Comparison of ENCODE assay signal across 11 mouse cellular contexts in genomic region chr14:55106990-55107389, GRCm38 (mm10). TPM values are rescaled to one million over a fixed set of nuclear protein-coding genes. Genes with fewer than 3 reads are reported as not detected.
DNase-seq lines count a peak whose midpoint lies in the region; ATAC-seq and TF ChIP-seq lines count a peak whose summit lies in the region.
"Had no signal": no experiment of that assay in that cellular context is flagged by ENCODE, and none has a peak within 500 bp of the region (broad histone marks: within the 10 kb centered on the region; RNA-seq: fewer than 3 reads in every experiment).

No protein-coding gene starts in this region.

- no peak for ATAC-seq in forebrain, embryonic 15.5 days (replicated peaks)
- no peak for ATAC-seq in forebrain, embryonic 16.5 days
- ATAC-seq in liver, embryonic 12.5 days, result no peak
- no peak for ATAC-seq in liver, postnatal 0 days
- ATAC-seq in liver, embryonic 16.5 days (ENCODE audit: low read depth), result no peak
- no peak for ATAC-seq in activated CD4-positive, CD25-positive, alpha-beta regulatory T cell, adult 4 months

- no peak overlapping the region for H3K9ac ChIP-seq in forebrain, embryonic 15.5 days (replicated peaks)
- H3K9ac ChIP-seq in forebrain, embryonic 16.5 days (replicated peaks; ENCODE audit: low read depth, low read length), result no peak overlapping the region
- H3K9ac ChIP-seq in liver, embryonic 12.5 days, result peak overlapping the region; percentile 67; the same call in 1 of the 2 replicates
- H3K9ac ChIP-seq in liver, postnatal 0 days (replicated peaks), result no peak overlapping the region
- no peak overlapping the region; the same call in 1 of the 2 replicates for H3K9ac ChIP-seq in liver, embryonic 16.5 days (ENCODE audit: low read depth, low read length)

- no peak overlapping the region for H3K4me2 ChIP-seq in forebrain, embryonic 15.5 days (replicated peaks)
- H3K4me2 ChIP-seq in forebrain, embryonic 16.5 days (ENCODE audit: low read length), result no peak overlapping the region
- H3K4me2 ChIP-seq in liver, embryonic 12.5 days, result peak overlapping the region; percentile 94
- no peak overlapping the region for H3K4me2 ChIP-seq in liver, postnatal 0 days (ENCODE audit: low read depth, low read length)
- peak overlapping the region; percentile 97; the same call in 1 of the 2 replicates for H3K4me2 ChIP-seq in liver, embryonic 16.5 days (ENCODE audit: low read depth, low read length)

- H3K4me3 ChIP-seq in forebrain, embryonic 15.5 days, result no peak overlapping the region
- H3K4me3 ChIP-seq in forebrain, embryonic 16.5 days (replicated peaks; ENCODE audit: low read length), result no peak overlapping the region
- no peak overlapping the region for H3K4me3 ChIP-seq in liver, embryonic 12.5 days
- H3K4me3 ChIP-seq in liver, postnatal 0 days (ENCODE audit: low read depth, low read length), result no peak overlapping the region
- peak overlapping the region; percentile 65; the same call in 1 of the 2 replicates for H3K4me3 ChIP-seq in embryonic facial prominence, embryonic 10.5 days
- no peak overlapping the region for H3K4me3 ChIP-seq in liver, embryonic 16.5 days (ENCODE audit: low read depth, low read length)

- no peak for DNase-seq in liver, postnatal 0 days
- DNase-seq in embryonic facial prominence, embryonic 10.5 days (ENCODE audit: low spot score), result no peak
- DNase-seq: retina, postnatal 1 day had no signal

- H3K36me3 ChIP-seq in forebrain, embryonic 15.5 days, result no peaks in the 10 kb centered on the region
- no peaks in the 10 kb centered on the region for H3K36me3 ChIP-seq in forebrain, embryonic 16.5 days (ENCODE audit: control insufficient read depth, insufficient read depth)
- H3K36me3 ChIP-seq in liver, embryonic 12.5 days, result peaks cover 28% of the 10 kb centered on the region
- H3K36me3 ChIP-seq in liver, postnatal 0 days (replicated peaks; ENCODE audit: insufficient read depth, low read length), result peaks cover 5% of the 10 kb centered on the region; the same call in 1 of the 2 replicates
- peaks cover 10% of the 10 kb centered on the region; the same call in 1 of the 2 replicates for H3K36me3 ChIP-seq in embryonic facial prominence, embryonic 10.5 days (replicated peaks)
- H3K36me3 ChIP-seq in liver, embryonic 16.5 days (ENCODE audit: control insufficient read depth, insufficient read depth), result peaks cover 6% of the 10 kb centered on the region
- H3K36me3 ChIP-seq: heart, embryonic 15.5 days had no signal

- TF ChIP-seq EP300 in liver, postnatal 0 days (IDR thresholded peaks at IDR 0.05; ENCODE audit: low read depth), result no peak

- TF ChIP-seq CTCF in liver, postnatal 0 days (IDR thresholded peaks at IDR 0.05; ENCODE audit: low read depth), result no peak

- H3K4me1 ChIP-seq in forebrain, embryonic 15.5 days, result peaks cover 68% of the 10 kb centered on the region
- peaks cover 62% of the 10 kb centered on the region for H3K4me1 ChIP-seq in forebrain, embryonic 16.5 days (replicated peaks; ENCODE audit: control insufficient read depth, insufficient read depth, low read length)
- H3K4me1 ChIP-seq in liver, embryonic 12.5 days, result peaks cover 32% of the 10 kb centered on the region
- H3K4me1 ChIP-seq in liver, postnatal 0 days (ENCODE audit: insufficient read depth), result peaks cover 12% of the 10 kb centered on the region
- H3K4me1 ChIP-seq in embryonic facial prominence, embryonic 10.5 days, result peaks cover 57% of the 10 kb centered on the region
- H3K4me1 ChIP-seq in liver, embryonic 16.5 days (ENCODE audit: control insufficient read depth, low read depth, low read length), result peaks cover 15% of the 10 kb centered on the region

- WGBS in forebrain, embryonic 15.5 days, result 67% methylated on average over 8 of the region's 8 CpGs
- WGBS in forebrain, embryonic 16.5 days, result 65% methylated on average over 8 of the region's 8 CpGs
- WGBS in liver, embryonic 12.5 days (ENCODE audit: insufficient replicate concordance), result 71% methylated on average over 8 of the region's 8 CpGs
- 86% methylated on average over 8 of the region's 8 CpGs for WGBS in liver, postnatal 0 days (ENCODE audit: insufficient replicate concordance)
- WGBS in embryonic facial prominence, embryonic 10.5 days, result 63% methylated on average over 8 of the region's 8 CpGs
- 64% methylated on average over 8 of the region's 8 CpGs for WGBS in liver, embryonic 16.5 days (ENCODE audit: insufficient replicate concordance)

- H3K27me3 ChIP-seq in forebrain, embryonic 15.5 days, result no peaks in the 10 kb centered on the region
- no peaks in the 10 kb centered on the region for H3K27me3 ChIP-seq in forebrain, embryonic 16.5 days (replicated peaks; ENCODE audit: control insufficient read depth, insufficient read depth, low read length)
- H3K27me3 ChIP-seq in liver, embryonic 12.5 days (replicated peaks), result peaks cover 50% of the 10 kb centered on the region
- peaks cover 27% of the 10 kb centered on the region for H3K27me3 ChIP-seq in liver, postnatal 0 days (ENCODE audit: insufficient read depth, low read length)
- peaks cover 50% of the 10 kb centered on the region for H3K27me3 ChIP-seq in embryonic facial prominence, embryonic 10.5 days (replicated peaks; ENCODE audit: low read depth, poor library complexity, severe bottlenecking)
- peaks cover 22% of the 10 kb centered on the region for H3K27me3 ChIP-seq in liver, embryonic 16.5 days (ENCODE audit: control insufficient read depth, insufficient read depth, low read depth, low read length)

- no peaks in the 10 kb centered on the region for H3K9me3 ChIP-seq in forebrain, embryonic 15.5 days
- H3K9me3 ChIP-seq in forebrain, embryonic 16.5 days (ENCODE audit: control insufficient read depth, low read length), result no peaks in the 10 kb centered on the region
- no peaks in the 10 kb centered on the region for H3K9me3 ChIP-seq in liver, embryonic 12.5 days (replicated peaks)
- H3K9me3 ChIP-seq in liver, postnatal 0 days (ENCODE audit: low read length), result no peaks in the 10 kb centered on the region
- H3K9me3 ChIP-seq in embryonic facial prominence, embryonic 10.5 days, result no peaks in the 10 kb centered on the region
- no peaks in the 10 kb centered on the region for H3K9me3 ChIP-seq in liver, embryonic 16.5 days (replicated peaks; ENCODE audit: control insufficient read depth, low read length)
- H3K9me3 ChIP-seq: heart, embryonic 15.5 days; limb, embryonic 15.5 days had no signal

- peak overlapping the region; percentile 92 for H3K27ac ChIP-seq in forebrain, embryonic 15.5 days (replicated peaks)
- H3K27ac ChIP-seq in forebrain, embryonic 16.5 days (ENCODE audit: low read length), result no peak overlapping the region
- H3K27ac ChIP-seq in liver, embryonic 12.5 days, result peak overlapping the region; percentile 63; the same call in 1 of the 2 replicates
- no peak overlapping the region for H3K27ac ChIP-seq in liver, postnatal 0 days (ENCODE audit: low read depth)
- H3K27ac ChIP-seq in embryonic facial prominence, embryonic 10.5 days (replicated peaks), result no peak overlapping the region
- H3K27ac ChIP-seq in liver, embryonic 16.5 days (ENCODE audit: low read length), result no peak overlapping the region

RNA-seq across cellular contexts. Expression of gene Ap1g2, which starts 0.6 kb away (rescaled TPM):
- polyA plus RNA-seq in forebrain, embryonic 15.5 days (2015; fragmentation: Nextera tagmentation; extraction: Ambion mirVana), result 11.4 and 13.0 TPM in 2 replicates
- 13.3 and 16.5 TPM in 2 replicates for polyA plus RNA-seq in forebrain, embryonic 16.5 days (2015; fragmentation: Nextera tagmentation; extraction: Ambion mirVana)
- polyA plus RNA-seq in liver, embryonic 12.5 days (2016; fragmentation: Nextera tagmentation; extraction: Ambion mirVana), result 34.0 and 34.5 TPM in 2 replicates
- 7.8 and 9.6 TPM in 2 replicates for polyA plus RNA-seq in liver, postnatal 0 days (2015; fragmentation: Nextera tagmentation; extraction: Ambion mirVana)
- 14.5 and 15.8 TPM in 2 replicates for polyA plus RNA-seq in embryonic facial prominence, embryonic 10.5 days (2016; fragmentation: Nextera tagmentation; extraction: Ambion mirVana)
- 16.9 and 19.8 TPM in 2 replicates for polyA plus RNA-seq in liver, embryonic 16.5 days (2015; fragmentation: Nextera tagmentation; extraction: Ambion mirVana)
- polyA plus RNA-seq in activated CD4-positive, CD25-positive, alpha-beta regulatory T cell, adult 4 months (2017; shearing (Covaris generic)), result 100 to 1,000 TPM in 1 of 2 experiments, 10 to 100 TPM in 1; 99.1 to 102 TPM

RNA-seq across cellular contexts. Expression of gene Jph4, which starts 9.7 kb away (rescaled TPM):
- polyA plus RNA-seq in forebrain, embryonic 15.5 days (2015; fragmentation: Nextera tagmentation; extraction: Ambion mirVana), result 37.4 and 38.3 TPM in 2 replicates
- polyA plus RNA-seq in forebrain, embryonic 16.5 days (2015; fragmentation: Nextera tagmentation; extraction: Ambion mirVana), result 33.6 and 45.1 TPM in 2 replicates
- 0.15 and 0.18 TPM in 2 replicates for polyA plus RNA-seq in liver, embryonic 12.5 days (2016; fragmentation: Nextera tagmentation; extraction: Ambion mirVana)
- polyA plus RNA-seq in liver, postnatal 0 days (2015; fragmentation: Nextera tagmentation; extraction: Ambion mirVana), result not detected in 2 replicates
- polyA plus RNA-seq in embryonic facial prominence, embryonic 10.5 days (2016; fragmentation: Nextera tagmentation; extraction: Ambion mirVana), result 0.45 and 0.81 TPM in 2 replicates
- polyA plus RNA-seq in liver, embryonic 16.5 days (2015; fragmentation: Nextera tagmentation; extraction: Ambion mirVana), result not detected in 2 replicates
- polyA plus RNA-seq in activated CD4-positive, CD25-positive, alpha-beta regulatory T cell, adult 4 months (2017; shearing (Covaris generic)), result not detected
- polyA plus RNA-seq: inflammation-experienced regulatory T-cells, adult 6 months had no signal

RNA-seq across cellular contexts. Expression of gene Thtpa, which starts 12.4 kb away (rescaled TPM):
- 52.2 and 52.3 TPM in 2 replicates for polyA plus RNA-seq in forebrain, embryonic 15.5 days (2015; fragmentation: Nextera tagmentation; extraction: Ambion mirVana)
- polyA plus RNA-seq in forebrain, embryonic 16.5 days (2015; fragmentation: Nextera tagmentation; extraction: Ambion mirVana), result 55.2 and 56.6 TPM in 2 replicates
- 6.9 TPM in 2 replicates for polyA plus RNA-seq in liver, embryonic 12.5 days (2016; fragmentation: Nextera tagmentation; extraction: Ambion mirVana)
- 5.9 and 7.0 TPM in 2 replicates for polyA plus RNA-seq in liver, postnatal 0 days (2015; fragmentation: Nextera tagmentation; extraction: Ambion mirVana)
- polyA plus RNA-seq in embryonic facial prominence, embryonic 10.5 days (2016; fragmentation: Nextera tagmentation; extraction: Ambion mirVana), result 22.4 and 22.8 TPM in 2 replicates
- 5.1 and 5.3 TPM in 2 replicates for polyA plus RNA-seq in liver, embryonic 16.5 days (2015; fragmentation: Nextera tagmentation; extraction: Ambion mirVana)
- 10 to 100 TPM in 1 of 2 experiments, 1 to 10 TPM in 1; 9.6 to 11.9 TPM for polyA plus RNA-seq in activated CD4-positive, CD25-positive, alpha-beta regulatory T cell, adult 4 months (2017; shearing (Covaris generic))

RNA-seq across cellular contexts. Expression of gene Zfhx2, which starts 14.9 kb away (rescaled TPM):
- 27.4 and 30.6 TPM in 2 replicates for polyA plus RNA-seq in forebrain, embryonic 15.5 days (2015; fragmentation: Nextera tagmentation; extraction: Ambion mirVana)
- polyA plus RNA-seq in forebrain, embryonic 16.5 days (2015; fragmentation: Nextera tagmentation; extraction: Ambion mirVana), result 21.5 and 32.9 TPM in 2 replicates
- 2.4 and 2.5 TPM in 2 replicates for polyA plus RNA-seq in liver, embryonic 12.5 days (2016; fragmentation: Nextera tagmentation; extraction: Ambion mirVana)
- polyA plus RNA-seq in liver, postnatal 0 days (2015; fragmentation: Nextera tagmentation; extraction: Ambion mirVana), result 0.78 and 1.0 TPM in 2 replicates
- polyA plus RNA-seq in embryonic facial prominence, embryonic 10.5 days (2016; fragmentation: Nextera tagmentation; extraction: Ambion mirVana), result 6.1 and 6.8 TPM in 2 replicates
- 0.84 and 1.1 TPM in 2 replicates for polyA plus RNA-seq in liver, embryonic 16.5 days (2015; fragmentation: Nextera tagmentation; extraction: Ambion mirVana)
- polyA plus RNA-seq in activated CD4-positive, CD25-positive, alpha-beta regulatory T cell, adult 4 months (2017; shearing (Covaris generic)), result 1 to 10 TPM; 5.4 to 5.5 TPM

Comparison
In these comparisons a context has a peak if more than half of its experiments do, and no peak if none do; other contexts are left out.
1. H3K27ac ChIP-seq: peak in forebrain, embryonic 15.5 days (single experiment) and liver, embryonic 12.5 days (single experiment); none in forebrain, embryonic 16.5 days (single experiment), liver, postnatal 0 days (single experiment), embryonic facial prominence, embryonic 10.5 days (single experiment) and liver, embryonic 16.5 days (single experiment).
2. H3K4me2 ChIP-seq: peak in liver, embryonic 12.5 days (single experiment) and liver, embryonic 16.5 days (single experiment); none in forebrain, embryonic 15.5 days (single experiment), forebrain, embryonic 16.5 days (single experiment) and liver, postnatal 0 days (single experiment).
3. RNA of gene Jph4, which starts 9.7 kb away (polyA plus RNA-seq): 33.6 to 45.1 TPM in forebrain, embryonic 16.5 days and 37.4 to 38.3 TPM in forebrain, embryonic 15.5 days; 0.45 to 0.81 TPM in embryonic facial prominence, embryonic 10.5 days, 0.15 to 0.18 TPM in liver, embryonic 12.5 days, not detected in activated CD4-positive, CD25-positive, alpha-beta regulatory T cell, adult 4 months, not detected in liver, embryonic 16.5 days and not detected in liver, postnatal 0 days; every median in the first group is over 10 times any median in the second.